Mouse (Mus musculus): ENCODE measurements around the gene Gm21885.

Gm21885 gene

DNA sequence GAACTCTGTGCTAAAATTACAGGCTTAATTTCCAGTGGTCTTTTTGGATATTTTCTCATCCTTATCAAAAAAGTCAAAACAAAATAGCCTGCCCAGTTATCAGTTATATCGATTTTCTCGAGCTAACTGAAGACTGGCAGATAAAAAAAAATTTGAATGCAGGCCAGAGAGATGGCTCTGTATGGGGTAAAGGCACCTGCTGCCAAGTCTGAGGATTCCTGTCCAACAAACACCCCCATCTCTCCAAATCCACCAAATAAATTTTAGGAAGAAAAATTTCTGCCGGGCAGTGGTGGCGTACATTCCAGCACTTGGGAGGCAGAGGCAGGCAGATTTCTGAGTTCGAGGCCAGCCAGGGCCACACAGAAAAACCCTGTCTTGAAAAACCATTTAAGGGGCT, 36.4 kb downstream of the Gm21885 start:
- no peak for DNase-seq (ENCODE audit: low spot score in 2 of 2)

DNA sequence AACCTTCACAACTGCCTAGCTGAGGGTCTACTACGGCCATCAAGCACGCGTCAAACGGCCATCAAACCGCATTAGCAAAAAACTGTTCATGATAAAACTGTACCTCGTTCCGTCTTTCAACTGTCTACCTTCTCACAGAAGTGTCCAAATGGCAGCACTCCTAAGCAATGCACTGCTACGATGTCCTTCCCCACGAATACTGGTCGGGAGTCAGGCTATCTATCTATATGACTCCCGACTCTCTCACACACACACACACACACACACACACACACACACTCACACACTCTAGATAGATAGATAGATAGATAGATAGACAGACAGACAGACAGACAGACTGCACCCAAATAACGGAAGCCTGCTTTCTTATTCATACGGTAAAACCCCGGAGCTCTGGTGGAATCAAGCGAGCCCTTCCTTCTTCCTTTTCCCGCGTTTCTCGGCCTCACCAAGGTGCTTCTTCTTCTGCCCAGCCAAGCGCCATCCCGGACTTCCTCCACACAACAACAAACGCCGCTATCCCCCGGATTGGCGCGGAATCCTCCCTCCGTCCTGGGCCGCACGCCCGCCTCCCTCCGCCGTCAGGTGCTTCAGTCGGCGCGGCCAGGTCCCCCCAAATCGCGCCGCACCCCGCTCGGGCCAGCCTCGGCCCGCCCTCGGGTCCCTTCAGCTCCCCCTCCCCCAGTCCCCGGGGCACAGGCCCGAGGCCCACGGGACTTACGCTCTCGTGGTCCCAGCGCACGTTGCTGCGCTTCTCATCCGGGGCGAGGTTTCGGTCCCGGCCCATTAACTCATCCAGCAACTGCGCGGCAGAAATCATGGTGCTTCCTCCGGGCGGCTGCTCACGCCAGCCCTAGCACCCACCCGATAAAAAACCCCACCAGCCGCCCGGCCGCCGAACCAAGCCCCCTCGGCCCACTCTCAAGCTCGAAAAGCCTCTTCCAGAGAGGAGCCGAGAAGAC, 39.6 kb downstream of the Gm21885 start:
- peak in 1 of 2 experiments; percentile 39 for DNase-seq (ENCODE audit: low spot score in 2 of 2)

DNA sequence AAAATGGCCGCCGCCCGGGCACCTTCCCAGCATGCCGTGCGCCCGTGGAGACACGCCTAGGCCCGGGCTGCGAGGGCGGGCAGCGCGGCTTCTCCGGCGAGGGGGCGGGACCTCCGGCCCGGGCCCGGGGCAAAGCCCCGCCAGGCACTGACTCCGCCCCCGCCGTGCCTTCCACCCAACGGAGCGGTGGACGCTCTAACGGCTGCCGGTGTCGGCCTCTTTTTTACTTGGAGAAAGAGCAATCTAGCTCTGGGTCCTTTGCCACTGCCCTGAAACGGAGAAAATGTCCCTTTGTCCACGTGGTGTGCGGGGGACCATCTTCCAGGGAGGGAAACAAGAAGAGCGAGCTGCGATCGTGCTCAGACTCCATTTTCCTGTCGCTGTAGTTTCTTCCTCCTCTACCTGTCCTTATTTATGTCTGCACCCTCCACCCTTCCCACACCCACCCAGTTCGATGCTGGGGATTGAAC, 40.3 kb downstream of the Gm21885 start, which contains the start of gene Luc7l3:
Luc7l3 (minus strand) TSS at position 58 of the 470 bp plus-strand sequence.
- peak; percentile 95 for DNase-seq (ENCODE audit: low spot score in 2 of 2)

DNA sequence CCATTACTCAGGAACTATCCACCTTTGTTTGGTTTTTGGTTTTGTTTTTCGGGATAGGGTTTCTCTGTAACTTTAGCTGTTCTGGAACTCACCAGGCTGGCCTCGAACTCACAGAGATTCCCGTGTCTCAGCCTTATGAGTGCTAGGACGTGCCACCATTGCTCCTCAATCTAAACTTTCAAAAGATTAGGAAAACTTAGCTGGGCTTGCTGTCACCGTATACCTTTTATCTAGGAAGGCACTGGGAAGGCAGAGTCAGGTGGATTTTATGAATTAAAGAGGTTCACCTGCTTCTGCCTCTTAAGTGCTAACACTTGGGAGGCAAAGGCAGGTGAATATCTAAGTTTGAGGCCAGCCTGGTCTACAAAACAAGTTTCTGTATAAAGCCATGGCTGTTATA, 41.0 kb downstream of the Gm21885 start:
- DNase-seq (ENCODE audit: low spot score in 2 of 2) = no peak

DNA sequence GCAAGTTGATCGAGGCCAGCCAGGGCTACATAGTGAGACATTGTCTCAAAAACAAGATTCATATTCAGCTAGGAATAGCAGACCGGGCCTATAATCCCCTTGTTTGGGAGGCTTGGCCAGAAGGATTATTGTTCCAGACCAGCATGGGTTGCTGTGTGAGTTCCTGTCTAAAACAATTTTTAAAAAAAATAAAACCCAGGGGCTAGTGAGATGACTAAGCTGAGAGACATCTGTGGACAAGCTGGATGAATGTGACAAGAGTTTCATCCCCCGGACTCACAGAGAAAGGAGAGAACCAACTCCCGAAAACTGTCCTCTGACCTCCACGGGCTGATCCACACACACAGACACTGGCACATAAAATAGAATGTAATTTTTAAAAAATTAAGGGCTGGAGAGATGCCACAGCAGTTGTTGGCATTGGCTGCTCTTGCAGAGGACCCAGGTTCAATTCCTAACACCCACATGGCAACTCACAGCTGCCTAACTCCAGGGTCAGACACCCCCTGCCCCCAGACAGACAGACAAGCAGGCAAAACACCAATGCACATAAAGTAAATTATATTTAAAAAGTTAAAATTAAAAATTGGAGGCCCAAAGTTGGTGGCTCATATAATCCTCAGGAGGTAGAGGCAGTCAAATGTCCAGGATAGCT, 41.7 kb downstream of the Gm21885 start:
- DNase-seq (ENCODE audit: low spot score in 2 of 2) = no peak

DNA sequence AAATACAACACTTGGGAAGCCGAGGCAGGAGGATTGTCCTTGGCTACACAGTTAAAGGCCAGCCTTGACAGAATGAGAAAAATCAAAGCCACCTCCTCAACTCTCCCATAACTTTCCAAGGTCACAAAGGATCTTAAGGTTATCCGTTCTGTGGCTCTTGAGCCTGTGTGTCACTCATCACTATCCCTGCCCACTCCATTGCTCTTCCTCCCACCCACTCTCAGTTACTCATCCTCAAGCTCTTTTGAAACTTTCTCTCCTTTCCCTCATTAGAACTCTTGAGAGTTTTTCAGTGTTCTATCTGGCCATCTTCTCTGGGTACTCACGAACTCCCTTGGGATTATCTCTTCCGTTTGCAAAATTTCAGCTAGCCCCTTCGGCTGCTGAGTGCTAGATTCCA, 42.9 kb downstream of the Gm21885 start:
- no peak for DNase-seq (ENCODE audit: low spot score in 2 of 2)

DNA sequence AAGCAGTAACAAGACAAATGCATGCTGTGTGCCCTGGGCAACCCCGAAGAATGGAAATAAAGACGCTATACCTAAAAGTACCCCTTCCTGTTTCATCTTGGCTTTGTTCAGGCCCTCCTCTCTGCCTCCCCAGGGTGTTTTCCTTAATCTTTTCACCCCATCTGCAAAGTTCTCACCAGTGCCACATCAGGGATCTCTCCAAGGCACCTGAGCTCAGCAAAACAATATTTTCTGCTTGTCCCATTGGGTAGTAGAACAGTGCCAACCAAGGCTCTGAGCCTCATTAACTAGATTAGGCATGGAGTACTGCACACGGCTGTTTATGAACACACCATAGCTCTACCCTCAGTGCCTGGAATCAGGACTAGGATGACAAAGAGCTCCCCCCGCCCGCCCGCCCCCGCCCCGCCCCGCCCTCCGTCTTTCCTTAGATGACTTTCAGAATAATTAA, 45.3 kb downstream of the Gm21885 start:
- DNase-seq (ENCODE audit: low spot score in 2 of 2) = no peak

DNA sequence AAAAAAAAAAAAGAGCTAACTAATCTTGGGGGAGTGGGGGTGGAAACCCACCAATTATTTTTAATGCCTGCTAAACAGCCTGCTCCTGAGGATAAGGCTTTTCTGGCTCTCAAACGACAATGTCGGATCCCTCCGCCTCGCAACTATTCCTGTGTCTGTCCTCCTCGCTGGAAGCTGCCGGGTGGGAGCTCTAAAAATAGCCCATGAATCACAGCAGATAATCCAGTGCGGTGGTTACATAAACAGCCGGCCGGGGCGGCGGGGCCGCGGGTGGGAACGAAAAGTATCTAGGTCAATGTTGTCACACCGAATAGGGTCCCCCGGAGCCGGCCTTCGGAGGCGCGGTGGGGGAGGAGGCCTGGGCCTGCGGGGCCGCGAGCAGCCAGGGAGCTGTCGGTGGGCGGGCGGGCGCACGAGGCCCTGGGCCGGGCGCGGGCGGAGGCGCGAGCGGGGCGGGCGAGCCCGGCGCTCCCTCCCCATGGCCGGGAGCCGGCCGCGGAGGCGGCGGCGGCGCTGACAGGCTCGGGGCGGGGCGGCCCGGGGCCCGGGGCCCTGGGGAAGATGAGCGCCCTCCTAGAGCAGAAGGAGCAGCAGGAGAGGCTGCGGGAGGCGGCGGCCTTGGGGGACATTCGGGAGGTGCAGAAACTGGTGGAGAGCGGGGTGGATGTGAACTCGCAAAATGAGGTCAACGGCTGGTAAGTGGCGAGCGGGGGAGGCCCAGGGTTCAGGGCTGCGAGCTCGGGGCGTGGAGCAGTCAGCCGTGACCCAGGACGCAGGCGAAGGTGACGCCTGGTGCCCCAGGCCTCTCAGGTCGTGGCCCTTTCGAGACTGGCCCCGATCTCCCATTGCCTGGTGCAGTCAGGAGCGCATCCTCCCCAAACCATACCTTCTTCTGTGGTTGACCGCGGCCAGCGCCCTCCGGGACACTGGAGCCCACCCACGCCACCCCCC, 46.3 kb downstream of the Gm21885 start, which contains the start of gene Ankrd40:
Ankrd40 (plus strand) TSS at position 309 of the 951 bp plus-strand sequence.
- DNase-seq (ENCODE audit: low spot score in 2 of 2) = peak; percentile 98 to 99

DNA sequence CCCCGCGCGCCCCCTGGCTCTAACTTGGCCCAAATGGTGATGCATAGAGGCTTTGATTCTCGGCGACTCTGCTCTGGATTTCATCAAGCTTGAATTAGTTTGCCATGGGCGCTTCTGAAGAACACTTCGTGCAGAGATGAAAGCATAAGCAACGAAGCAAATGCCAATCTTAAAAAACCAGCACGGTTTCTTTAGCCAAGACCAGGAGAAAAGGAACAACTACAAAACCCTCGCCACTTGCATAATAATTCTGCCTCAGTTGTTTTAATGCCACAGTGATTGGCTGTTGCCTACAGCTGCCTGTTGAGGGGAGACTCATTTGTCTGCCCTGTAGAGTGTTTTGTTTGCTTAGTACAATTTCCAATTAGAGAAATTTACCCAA, 47.0 kb downstream of the Gm21885 start:
- peak in 1 of 2 experiments; percentile 51 for DNase-seq (ENCODE audit: low spot score in 2 of 2)

DNA sequence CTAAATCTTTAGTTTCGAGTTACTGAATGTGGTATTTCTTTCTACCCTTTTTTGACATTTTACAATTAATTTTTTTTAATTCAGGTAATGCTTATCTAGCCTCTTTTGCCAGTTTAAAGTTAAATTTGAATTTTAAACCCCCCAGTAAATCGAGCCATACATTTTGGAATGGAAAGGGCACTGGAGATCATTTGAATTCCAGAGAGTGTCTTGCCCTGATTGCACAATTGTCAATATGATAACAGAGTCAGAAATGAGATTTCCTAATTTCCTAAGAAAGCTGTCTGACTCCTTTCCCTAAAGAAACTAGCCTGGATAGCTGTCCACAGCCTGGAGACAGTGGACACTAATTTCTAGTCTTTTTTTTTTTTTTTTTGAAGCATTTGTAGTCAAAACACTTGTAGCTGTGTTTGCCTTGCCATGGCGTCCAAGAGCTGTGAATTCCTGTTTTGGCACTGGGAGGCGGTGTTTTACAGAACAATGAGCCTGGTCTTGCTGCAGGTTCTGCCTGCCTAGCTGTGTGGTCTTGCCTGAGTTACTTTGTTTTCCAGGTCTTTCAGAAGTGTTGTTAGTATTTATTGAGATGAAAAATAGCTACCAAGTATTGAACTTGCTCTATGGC, 47.7 kb downstream of the Gm21885 start:
- DNase-seq (ENCODE audit: low spot score in 2 of 2) = peak; percentile 55 to 76

DNA sequence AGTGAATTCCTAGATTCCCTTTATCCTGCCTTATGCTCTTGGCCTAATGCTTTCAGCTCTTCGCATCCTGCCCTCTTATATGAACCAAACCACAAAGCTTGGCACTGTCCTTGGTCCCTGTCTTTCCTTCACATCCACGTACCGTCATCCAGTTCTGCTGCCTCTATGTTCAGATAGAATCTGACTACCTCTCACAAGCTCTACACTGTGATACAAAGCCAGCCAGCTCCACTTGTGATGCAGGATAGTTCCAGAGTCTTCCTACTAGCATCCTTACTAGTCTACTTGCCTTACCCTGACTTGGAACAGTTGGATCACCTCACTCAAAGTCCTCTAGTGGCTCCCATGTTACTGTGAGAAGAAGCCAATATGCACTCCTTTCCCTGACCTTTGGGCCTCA, 48.5 kb downstream of the Gm21885 start:
- DNase-seq (ENCODE audit: low spot score in 2 of 2) = no peak

DNA sequence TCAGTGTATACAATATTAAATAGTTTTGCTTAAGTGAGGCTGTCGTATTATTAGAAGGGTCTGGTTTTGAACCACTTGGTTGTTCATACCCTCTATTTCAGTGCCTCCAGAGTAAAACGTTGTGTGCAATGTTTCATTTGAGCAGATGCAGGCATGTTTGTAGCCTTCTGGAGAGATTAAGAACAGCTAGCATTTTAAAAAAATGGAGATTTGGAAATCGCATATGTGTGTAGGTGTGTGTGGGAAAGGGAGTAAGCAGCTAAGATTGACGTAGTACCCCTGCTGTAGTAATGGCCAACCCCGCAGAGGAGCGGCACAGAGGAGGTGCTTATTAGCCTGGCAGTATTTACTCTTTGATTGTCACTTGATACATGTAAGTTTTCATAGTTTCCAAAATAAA, 51.1 kb downstream of the Gm21885 start:
- DNase-seq (ENCODE audit: low spot score in 2 of 2) = no peak

DNA sequence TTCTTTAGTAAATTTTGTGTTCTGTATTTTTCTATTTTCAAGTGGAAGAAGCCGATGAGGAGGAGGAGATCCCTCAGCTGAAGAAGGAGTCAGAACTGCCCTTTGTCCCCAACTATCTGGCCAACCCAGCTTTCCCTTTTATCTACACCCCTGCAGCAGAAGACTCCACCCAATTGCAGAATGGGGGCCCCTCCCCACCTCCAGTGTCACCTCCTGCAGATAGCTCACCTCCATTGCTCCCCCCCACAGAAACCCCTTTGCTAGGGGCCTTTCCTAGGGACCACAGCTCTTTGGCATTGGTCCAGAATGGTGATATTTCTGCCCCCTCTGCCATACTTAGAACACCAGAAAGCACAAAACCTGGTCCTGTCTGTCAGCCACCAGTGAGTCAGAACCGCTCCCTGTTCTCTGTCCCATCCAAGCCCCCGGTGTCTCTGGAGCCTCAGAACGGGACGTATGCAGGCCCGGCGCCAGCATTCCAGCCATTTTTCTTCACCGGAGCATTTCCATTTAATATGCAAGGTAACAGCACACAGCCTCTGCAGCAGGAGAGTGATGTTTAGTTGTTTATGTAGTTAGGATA, 52.8 kb downstream of the Gm21885 start:
- DNase-seq (ENCODE audit: low spot score in 2 of 2) = no peak

All from frontal cortex, postnatal 36 days (tissue).